Mouse (Mus musculus) ZHBTc4 (cell line): Measurements from ENCODE around the gene Ppig.
"Not testable (repeated sequence)": the region's sequence is repeated elsewhere in the genome, so short reads cannot be mapped to it uniquely, and the experiment has no call there.

ENCODE experiments used
- DNase-seq: peaks from one replicate; pipeline ENCODE4 v3.0.0-alpha.2; 2011; ENCODE audit warnings: low read depth, low spot score

The Ppig gene

DNA sequence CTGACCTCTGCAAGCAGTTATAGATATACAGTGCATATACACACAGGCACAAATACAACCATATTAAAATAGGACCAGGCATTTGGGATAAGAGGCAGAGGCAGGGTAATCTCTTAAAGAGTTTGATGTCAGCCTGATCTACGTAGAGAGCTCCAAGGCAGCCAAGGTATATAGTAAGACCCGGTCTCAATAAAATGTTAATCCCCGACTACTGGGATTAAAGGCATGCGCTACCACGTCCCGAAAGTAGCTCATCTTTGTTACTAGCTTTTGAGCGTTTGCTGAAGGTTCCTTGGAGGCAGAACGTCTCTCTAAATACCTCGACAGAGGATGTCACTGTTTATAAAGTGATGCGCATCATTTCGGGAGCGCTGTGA, at the start of gene Ppig:
TSS of gene Ppig (plus strand) at position 273 of the 377 bp plus-strand sequence.
- DNase-seq, result no peak

GRCm38 (mm10) chr2:69673723-69674122, 48.6 kb upstream of the Ppig start:
- DNase-seq, result no peak

GRCm38 (mm10) chr2:69675266-69675665, 47.1 kb upstream of the Ppig start:
- DNase-seq, result no peak

- peak; percentile 48 for DNase-seq
Observed at GRCm38 (mm10) chr2:69676713-69677112, 45.6 kb upstream of the Ppig start.

GRCm38 (mm10) chr2:69677215-69677614, 45.1 kb upstream of the Ppig start:
- not testable (repeated sequence) for DNase-seq

GRCm38 (mm10) chr2:69679990-69680389, 42.4 kb upstream of the Ppig start:
- peak; percentile 89 for DNase-seq

GRCm38 (mm10) chr2:69681931-69682330, 40.4 kb upstream of the Ppig start:
- DNase-seq, result no peak

- DNase-seq, result no peak
Observed at GRCm38 (mm10) chr2:69683036-69683805, 39.1 kb upstream of the Ppig start.

GRCm38 (mm10) chr2:69684488-69684887, 37.9 kb upstream of the Ppig start:
- no peak for DNase-seq

DNA sequence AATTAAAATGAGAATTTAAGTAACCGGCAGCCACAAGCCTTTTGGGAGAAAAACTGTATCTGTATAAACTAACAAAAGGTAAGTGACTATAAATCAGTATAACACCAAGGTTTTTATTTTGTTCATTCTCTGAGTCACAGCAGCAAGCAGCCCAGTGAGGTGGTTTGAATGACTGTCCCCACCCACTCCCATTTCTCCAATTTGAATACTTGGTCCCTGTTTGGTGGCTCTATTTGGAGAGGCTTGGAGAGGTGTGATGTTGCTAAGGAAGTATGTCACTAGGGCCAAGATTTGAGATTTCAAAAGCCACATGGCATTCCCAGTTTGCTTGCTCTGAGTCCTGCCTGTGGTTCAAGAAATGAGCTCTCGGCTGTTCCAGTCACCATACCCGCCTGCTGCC, 32.1 kb upstream of the Ppig start:
- no peak for DNase-seq

DNA sequence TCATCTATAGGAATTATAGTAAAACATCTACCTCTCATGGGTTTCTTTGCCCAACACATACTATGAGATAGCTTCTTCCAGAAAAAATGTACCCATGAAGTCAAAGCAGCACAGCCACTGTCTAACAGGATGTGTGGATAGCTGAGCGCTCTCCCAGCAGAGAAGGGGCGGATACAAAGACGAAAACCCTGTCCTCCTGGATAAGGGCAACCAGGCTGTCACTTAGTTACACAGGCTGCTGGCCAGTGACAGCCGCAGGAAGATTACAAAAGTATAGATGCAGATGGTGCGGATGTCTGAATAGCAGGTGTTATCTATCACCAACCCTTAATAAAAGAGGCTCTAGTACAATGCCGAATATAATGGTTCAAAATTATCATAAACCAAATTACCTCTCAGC, 31.5 kb upstream of the Ppig start:
- DNase-seq, result no peak

GRCm38 (mm10) chr2:69693501-69693900, 28.8 kb upstream of the Ppig start:
- peak; percentile 48 for DNase-seq

DNA sequence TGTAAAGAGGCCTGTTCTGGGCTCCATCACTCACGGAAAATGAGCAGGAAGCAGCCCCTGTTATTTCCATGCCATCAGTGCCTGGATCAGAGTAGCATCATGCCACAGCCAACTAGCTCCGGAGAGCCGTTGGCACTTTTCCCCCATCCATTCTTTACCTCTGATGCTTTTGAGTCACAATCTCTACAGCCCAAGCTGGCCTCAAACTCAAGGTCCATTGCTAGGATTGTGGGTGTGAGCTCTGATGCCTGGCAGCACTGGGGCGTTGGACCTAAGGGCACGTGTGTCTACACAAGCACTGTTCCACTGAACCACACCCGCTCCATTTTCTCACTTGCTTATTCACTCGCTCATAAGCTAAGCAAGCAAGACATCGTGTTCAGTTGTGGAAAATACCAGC, 21.9 kb upstream of the Ppig start:
- DNase-seq, result no peak

- no peak for DNase-seq
Observed at GRCm38 (mm10) chr2:69712171-69712570, 10.2 kb upstream of the Ppig start.

DNA sequence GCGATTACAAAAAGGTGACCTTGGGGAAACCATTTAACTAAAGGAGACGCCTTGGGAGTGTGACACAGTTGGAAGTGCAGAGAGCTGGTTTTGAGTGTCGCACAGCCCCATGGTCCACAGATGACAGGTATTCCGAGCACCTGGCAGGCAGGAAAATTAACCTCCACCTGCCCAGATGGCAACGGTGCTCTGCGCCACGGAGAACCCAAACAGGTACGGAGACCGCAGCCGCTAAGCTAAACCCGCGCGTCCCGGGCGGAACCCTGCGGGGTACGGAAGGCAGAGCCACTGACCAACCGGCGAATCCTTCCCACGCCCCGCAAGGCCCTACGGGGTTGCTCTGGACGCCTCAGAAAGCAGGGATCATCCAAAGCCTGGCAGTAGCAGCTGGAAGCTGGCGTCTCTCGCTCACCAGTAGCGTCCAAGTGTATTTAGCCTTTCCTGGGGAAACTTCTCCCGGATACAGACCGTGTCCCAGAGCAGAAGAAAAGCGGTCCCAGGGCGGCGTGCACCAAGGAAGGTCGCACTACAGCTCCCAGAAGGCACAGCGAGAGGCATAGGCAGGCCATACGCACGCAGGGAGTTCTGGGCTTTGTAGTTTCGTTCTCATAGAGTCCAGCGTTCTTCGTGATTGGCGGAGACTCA, 9.2 kb upstream of the Ppig start, which contains the start of gene Fastkd1:
TSS of gene Fastkd1 (minus strand) at position 536 of the 645 bp plus-strand sequence.
- peak; percentile 95 for DNase-seq

- no peak for DNase-seq
Observed at GRCm38 (mm10) chr2:69713626-69714014, 8.7 kb upstream of the Ppig start.

- DNase-seq, result no peak
Observed at GRCm38 (mm10) chr2:69714126-69714525, 8.2 kb upstream of the Ppig start.

DNA sequence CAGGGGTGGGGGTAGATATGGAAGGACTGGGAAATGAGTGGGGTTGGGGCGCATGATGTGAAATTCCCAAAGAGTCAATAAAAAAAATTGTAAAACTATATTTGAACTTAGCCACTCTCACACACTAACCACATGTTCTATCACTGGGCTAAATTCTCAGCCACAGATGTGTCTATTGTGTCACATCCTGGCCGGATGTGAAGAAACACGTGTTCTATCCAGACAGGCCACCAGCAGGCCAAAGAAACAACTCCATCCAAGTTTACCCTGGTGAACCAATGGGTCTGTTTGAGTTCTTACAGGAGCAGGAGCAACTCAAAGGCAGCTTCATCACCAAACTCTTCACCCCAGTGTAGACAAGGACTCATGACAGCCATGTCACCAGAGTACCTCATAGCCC, 5.9 kb upstream of the Ppig start:
- no peak for DNase-seq

GRCm38 (mm10) chr2:69719121-69719520, 3.2 kb upstream of the Ppig start:
- DNase-seq, result no peak

DNA sequence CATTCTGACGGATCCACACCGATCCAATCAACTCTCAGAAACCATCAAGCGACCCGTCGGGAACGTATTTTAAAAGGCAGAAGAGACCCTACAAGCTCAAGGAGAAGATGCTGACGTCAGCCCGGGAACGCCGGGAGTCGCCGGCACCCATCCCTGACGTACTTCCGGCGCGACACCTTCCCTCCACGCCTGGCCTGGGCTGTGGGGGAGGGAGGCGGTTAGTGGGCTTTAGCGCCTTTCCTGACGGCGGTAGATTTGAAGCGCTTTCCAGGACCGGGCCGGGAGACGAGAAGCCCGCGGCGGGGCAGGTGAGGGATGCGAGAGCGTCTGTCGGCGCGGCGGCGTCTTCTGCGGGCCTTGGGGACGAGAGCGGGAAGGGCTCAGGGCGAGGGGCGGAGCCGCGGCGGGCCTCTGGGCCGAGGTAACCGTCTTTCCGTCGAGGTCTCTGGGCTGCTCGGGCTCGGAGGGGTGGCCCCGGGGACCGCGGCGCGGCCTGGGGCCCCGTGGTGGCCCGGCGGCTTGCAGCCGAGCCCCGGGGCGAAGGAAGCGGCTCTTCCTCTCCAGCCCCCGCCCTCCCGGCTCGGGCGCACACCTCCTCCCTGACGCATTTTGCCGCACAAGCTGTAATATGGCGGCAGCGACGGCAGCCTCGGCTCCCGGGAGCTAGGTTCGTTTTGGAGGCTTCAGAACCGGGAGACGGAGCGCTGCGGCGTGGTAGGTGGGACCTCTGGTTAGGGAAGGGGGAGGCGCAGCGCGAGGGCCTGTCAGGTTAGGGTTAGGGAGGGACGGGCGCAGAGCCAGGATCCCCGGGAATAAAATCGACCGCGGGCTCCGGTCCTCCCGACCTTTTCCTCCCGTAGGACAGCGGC, 539 bp downstream of the Ppig start:
- peak; percentile 96 for DNase-seq

DNA sequence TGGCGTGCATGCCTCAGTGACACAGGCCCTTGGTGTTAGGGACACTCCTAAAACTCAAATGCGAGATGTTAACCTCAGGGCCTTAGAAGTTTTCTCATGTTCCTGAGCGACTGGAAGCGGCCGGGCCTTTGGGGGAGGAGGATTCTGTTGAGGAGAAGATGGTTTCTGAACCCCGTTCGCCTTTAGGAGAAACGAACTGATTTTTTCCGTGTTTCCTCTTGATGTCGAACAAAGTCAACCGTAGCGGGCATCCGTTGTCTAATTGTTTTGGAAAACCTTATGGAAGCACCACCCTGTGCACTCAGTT, 1.1 kb downstream of the Ppig start:
- no peak for DNase-seq

DNA sequence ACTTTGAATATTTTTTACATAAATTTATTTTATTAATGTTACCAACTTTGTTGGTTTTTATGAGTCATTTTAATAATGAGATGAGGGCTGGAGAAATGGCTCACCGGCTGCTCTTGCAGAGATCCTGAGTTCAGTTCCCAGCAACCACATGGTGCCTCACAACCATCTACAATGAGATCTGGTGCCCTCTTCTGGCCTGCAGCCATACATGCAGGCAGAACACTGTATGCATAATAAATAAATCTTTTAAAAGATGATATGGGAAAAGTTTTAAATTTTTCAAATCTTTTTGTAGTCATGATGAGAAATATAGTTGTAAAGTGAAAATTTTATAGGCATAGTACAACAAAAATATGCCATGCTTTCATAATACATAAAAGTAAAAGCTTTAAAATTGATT, 22.7 kb downstream of the Ppig start:
- DNase-seq, result peak; percentile 26
